Mouse (Mus musculus): ENCODE measurements around the gene Herc1. TPM values are rescaled to one million over a fixed set of nuclear protein-coding genes. Genes with fewer than 3 reads are reported as not detected.

Herc1 gene
- polyA plus RNA-seq, 1 experiment from 2014 or later: 31.0 TPM

Other genes with a start within 250 kb of the Herc1 start
- 129 and 139 TPM in 2 replicates for gene Snx1, start 223.9 kb upstream of the Herc1 start, polyA plus RNA-seq (2014; fragmentation: Nextera tagmentation; extraction: Ambion mirVana)
- gene Ciao2a, start 223.8 kb upstream of the Herc1 start, polyA plus RNA-seq (2014; fragmentation: Nextera tagmentation; extraction: Ambion mirVana): 256 and 260 TPM in 2 replicates
- 5.9 and 6.1 TPM in 2 replicates for gene Dapk2, start 192.2 kb upstream of the Herc1 start, polyA plus RNA-seq (2014; fragmentation: Nextera tagmentation; extraction: Ambion mirVana)
- 1.3 and 1.5 TPM in 2 replicates for gene Fbxl22, start 164.1 kb downstream of the Herc1 start, polyA plus RNA-seq (2014; fragmentation: Nextera tagmentation; extraction: Ambion mirVana)
- gene Usp3, start 242.7 kb downstream of the Herc1 start, polyA plus RNA-seq (2014; fragmentation: Nextera tagmentation; extraction: Ambion mirVana): 32.8 and 33.1 TPM in 2 replicates

All from liver, embryonic 11.5 days (tissue).